ENCODE assay signal across 25 mouse cellular contexts in the genomic region with DNA sequence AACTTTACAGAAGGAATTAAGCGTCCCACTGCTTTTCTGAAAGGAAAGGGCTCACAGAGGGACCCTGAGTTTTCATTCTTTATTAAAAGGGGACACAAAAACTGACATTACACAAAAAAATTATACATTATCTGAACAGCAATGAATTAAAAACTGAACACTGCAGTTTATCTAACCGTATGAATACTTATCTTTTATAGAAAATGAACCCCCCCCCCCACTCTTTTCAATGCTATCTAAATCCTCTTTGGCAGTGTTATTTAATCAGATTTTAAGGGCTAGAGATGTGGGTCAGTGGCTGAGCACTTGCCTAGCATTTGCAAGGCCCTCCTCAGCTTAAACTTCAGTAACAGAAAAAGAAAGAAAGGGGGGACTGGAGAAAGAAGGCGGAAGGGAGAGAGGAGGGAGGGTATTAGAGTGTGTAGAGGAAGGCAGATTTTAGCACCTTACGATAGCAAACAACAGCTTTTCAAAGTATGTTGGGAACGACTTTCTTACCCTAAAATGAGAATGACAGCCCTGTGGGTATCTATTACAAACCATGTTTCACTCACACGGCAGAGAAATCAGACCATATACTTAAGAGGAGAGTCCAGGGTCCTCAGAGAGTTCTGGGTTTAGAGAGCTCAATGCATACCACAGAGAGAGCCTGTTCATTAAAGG.
DNase-seq lines count a peak whose midpoint lies in the region; ATAC-seq lines count a peak whose summit lies in the region.
"Had no signal": no experiment of that assay in that cellular context is flagged by ENCODE, and none has a peak within 500 bp of the region (broad histone marks: within the 10 kb centered on the region; RNA-seq: fewer than 3 reads in every experiment).

No protein-coding gene starts in this region.

- 0 out of 2 replicates have a peak, but pooled peaks cover 3% of the 10 kb centered on the region for H3K36me3 ChIP-seq in heart, embryonic 10.5 days
- 0 out of 2 replicates have a peak, but pooled peaks cover 7% of the 10 kb centered on the region for H3K36me3 ChIP-seq in liver, embryonic 13.5 days
- H3K36me3 ChIP-seq: embryonic facial prominence, embryonic 12.5 days; hindbrain, embryonic 10.5 days; hindbrain, embryonic 15.5 days; limb, embryonic 10.5 days; limb, embryonic 15.5 days had no signal

- H3K4me3 ChIP-seq in heart, embryonic 10.5 days, result no peak overlapping the region
- no peak overlapping the region for H3K4me3 ChIP-seq in liver, embryonic 13.5 days (replicated peaks)
- H3K4me3 ChIP-seq: embryonic facial prominence, embryonic 12.5 days; heart, embryonic 13.5 days; hindbrain, embryonic 10.5 days; hindbrain, embryonic 15.5 days; limb, embryonic 10.5 days; limb, embryonic 15.5 days had no signal

- peaks cover 53% of the 10 kb centered on the region for H3K4me1 ChIP-seq in heart, embryonic 10.5 days
- H3K4me1 ChIP-seq in liver, embryonic 13.5 days (replicated peaks), result peaks cover 81% of the 10 kb centered on the region
- H3K4me1 ChIP-seq: embryonic facial prominence, embryonic 12.5 days; hindbrain, embryonic 10.5 days; limb, embryonic 15.5 days had no signal

- WGBS in heart, embryonic 10.5 days, result 74% methylated on average over 6 of the region's 6 CpGs
- 45% methylated on average over 6 of the region's 6 CpGs for WGBS in liver, embryonic 13.5 days (ENCODE audit: insufficient replicate concordance)

- H3K27ac ChIP-seq in heart, embryonic 10.5 days, result peak overlapping the region; percentile 70
- peak overlapping the region; percentile 84 for H3K27ac ChIP-seq in liver, embryonic 13.5 days
- H3K27ac ChIP-seq: embryonic facial prominence, embryonic 12.5 days; heart, embryonic 13.5 days; hindbrain, embryonic 10.5 days; hindbrain, embryonic 15.5 days; kidney, postnatal 0 days; limb, embryonic 10.5 days; limb, embryonic 15.5 days had no signal

- H3K9ac ChIP-seq in liver, embryonic 13.5 days, result peak overlapping the region; percentile 31
- H3K9ac ChIP-seq: embryonic facial prominence, embryonic 12.5 days; heart, embryonic 13.5 days; hindbrain, embryonic 15.5 days; limb, embryonic 15.5 days had no signal

- peak overlapping the region; percentile 48; the same call in 1 of the 2 replicates for H3K4me2 ChIP-seq in liver, embryonic 13.5 days
- H3K4me2 ChIP-seq: embryonic facial prominence, embryonic 12.5 days; heart, embryonic 13.5 days; hindbrain, embryonic 15.5 days; limb, embryonic 15.5 days; midbrain, embryonic 11.5 days had no signal

- intact Hi-C loops in heart, postnatal 14 days (cut with DNase I), result loop anchor here (2.0 kb wide), 1 partner anchor 147 kb away; no protein-coding TSS in a partner anchor

- H3K27me3 ChIP-seq in heart, embryonic 10.5 days (ENCODE audit: insufficient read depth, poor library complexity, severe bottlenecking), result no peaks in the 10 kb centered on the region
- H3K27me3 ChIP-seq in liver, embryonic 13.5 days, result no peaks in the 10 kb centered on the region
- H3K27me3 ChIP-seq: embryonic facial prominence, embryonic 12.5 days; heart, embryonic 13.5 days; hindbrain, embryonic 15.5 days; limb, embryonic 15.5 days had no signal

- peak; percentile 33 for DNase-seq in heart, embryonic 10.5 days (ENCODE audit: low spot score)
- DNase-seq in heart, postnatal 14 days, result no peak
- peak; percentile 30 for DNase-seq in retina, adult 2 months (ENCODE audit: low read depth, low spot score)
- DNase-seq in retina, embryonic 14.5 days (ENCODE audit: low spot score), result no peak
- DNase-seq in liver, embryonic 13.5 days, result no peak
- peak; percentile 12 for DNase-seq in retina, postnatal 1 day
- no peak for DNase-seq in layer of hippocampus, adult 9-10 months (ENCODE audit: low spot score)
- no peak for DNase-seq in cerebellum, postnatal 14 days
- DNase-seq: adrenal gland, adult 2 months; cerebellum, adult 9-10 months; embryo, embryonic 11 days; kidney, adult 2 months; kidney, postnatal 4 days; lung, postnatal 36 days; thymus, postnatal 4 days had no signal

- no peak for ATAC-seq in liver, embryonic 13.5 days (ENCODE audit: low read depth)
- ATAC-seq: forebrain, embryonic 14.5 days; midbrain, embryonic 16.5 days had no signal

- no peaks in the 10 kb centered on the region for H3K9me3 ChIP-seq in heart, embryonic 10.5 days
- H3K9me3 ChIP-seq in liver, embryonic 13.5 days (replicated peaks), result no peaks in the 10 kb centered on the region
- H3K9me3 ChIP-seq: embryonic facial prominence, embryonic 12.5 days; heart, embryonic 13.5 days; hindbrain, embryonic 10.5 days; hindbrain, embryonic 15.5 days; limb, embryonic 10.5 days; limb, embryonic 15.5 days had no signal

Comparison
In these comparisons a context has a peak if more than half of its experiments do, and no peak if none do; other contexts are left out.
1. DNase-seq: peak in heart, embryonic 10.5 days (single experiment), retina, adult 2 months (single experiment) and retina, postnatal 1 day (single experiment); none in heart, postnatal 14 days (0 of 2), retina, embryonic 14.5 days (single experiment), liver, embryonic 13.5 days (single experiment), layer of hippocampus, adult 9-10 months (single experiment) and cerebellum, postnatal 14 days (0 of 2).